Mouse (Mus musculus) cerebellum, adult 11-12 months (tissue): ENCODE data around the gene Frmd4a.
A peak's percentile ranks its signal among the peaks of the same experiment; 100 is the strongest.
"Not testable (repeated sequence)": the region's sequence is repeated elsewhere in the genome, so short reads cannot be mapped to it uniquely, and the experiment has no call there.

Source experiments
- DNase-seq: peaks from one replicate; pipeline ENCODE4 v3.0.0; 2022

Frmd4a gene

DNA sequence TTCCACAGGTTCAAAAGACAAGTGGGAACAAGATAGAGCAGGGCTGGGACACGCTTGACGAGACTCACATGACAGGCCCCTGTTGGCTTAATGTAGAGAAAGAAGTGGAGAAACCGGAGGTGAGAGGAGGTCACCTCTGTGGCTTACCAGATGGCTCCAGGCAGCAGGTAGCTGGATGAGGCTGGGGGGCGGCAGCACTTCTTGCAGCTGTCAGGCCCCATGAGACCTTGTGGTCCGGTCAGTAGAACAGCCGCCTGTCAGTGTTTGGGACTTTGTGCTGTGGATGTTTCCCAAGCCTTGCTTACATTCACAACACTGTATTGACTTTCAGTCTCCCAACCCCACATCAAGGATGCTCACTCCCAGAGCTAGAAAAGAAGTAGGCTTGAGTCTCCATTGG, 515.4 kb downstream of the Frmd4a start:
- DNase-seq: no peak

DNA sequence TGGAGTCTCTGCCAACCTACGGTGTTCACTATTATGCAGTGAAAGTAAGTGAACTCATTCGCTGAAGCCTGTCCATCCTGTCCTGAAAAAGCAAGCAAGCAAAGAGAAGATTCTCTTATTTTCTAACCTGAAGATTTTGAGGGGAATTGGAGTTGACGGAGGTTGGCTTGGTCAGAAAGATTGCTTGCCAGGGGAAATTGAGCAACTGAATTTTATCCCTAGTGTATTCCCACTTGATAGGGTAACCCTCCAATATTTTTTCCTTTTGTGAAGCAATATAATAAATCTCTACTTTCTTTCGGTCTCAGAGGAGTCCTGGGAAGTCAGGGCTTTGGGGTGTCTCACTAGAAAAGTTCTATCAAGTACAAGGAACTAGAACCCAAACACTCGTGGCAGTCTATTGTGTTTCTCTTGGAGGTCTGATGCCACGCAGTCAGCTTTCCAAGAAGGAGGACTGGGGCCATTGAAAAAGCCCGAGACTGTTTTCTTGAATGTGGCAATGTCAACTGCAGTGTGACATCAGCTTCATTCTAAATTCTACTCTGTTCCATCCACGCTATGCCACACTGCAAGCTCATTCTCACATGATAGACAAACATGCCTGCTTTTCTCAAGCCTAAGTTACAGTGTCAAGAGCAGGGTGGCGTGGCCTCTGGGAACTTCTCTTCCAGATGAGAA, 517.8 kb downstream of the Frmd4a start:
- no peak for DNase-seq

DNA sequence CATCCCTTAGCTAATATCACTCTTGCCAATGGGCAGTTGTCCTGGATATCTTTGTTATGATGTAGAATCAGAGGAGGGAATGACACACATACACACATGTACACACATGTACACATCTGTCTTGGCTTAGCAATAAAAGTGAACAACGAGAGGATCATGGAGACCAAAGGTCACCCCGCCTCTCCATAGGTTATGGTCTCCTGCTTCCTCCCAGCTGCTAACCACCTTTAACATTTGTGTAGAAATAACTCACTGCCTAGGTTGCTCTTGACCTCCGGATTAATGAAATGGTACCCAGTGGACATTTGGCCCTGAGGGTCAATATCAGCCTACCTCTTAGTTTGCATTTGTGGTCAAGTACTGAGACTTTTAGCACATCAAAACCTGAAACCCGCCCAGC, 523.8 kb downstream of the Frmd4a start:
- no peak for DNase-seq

DNA sequence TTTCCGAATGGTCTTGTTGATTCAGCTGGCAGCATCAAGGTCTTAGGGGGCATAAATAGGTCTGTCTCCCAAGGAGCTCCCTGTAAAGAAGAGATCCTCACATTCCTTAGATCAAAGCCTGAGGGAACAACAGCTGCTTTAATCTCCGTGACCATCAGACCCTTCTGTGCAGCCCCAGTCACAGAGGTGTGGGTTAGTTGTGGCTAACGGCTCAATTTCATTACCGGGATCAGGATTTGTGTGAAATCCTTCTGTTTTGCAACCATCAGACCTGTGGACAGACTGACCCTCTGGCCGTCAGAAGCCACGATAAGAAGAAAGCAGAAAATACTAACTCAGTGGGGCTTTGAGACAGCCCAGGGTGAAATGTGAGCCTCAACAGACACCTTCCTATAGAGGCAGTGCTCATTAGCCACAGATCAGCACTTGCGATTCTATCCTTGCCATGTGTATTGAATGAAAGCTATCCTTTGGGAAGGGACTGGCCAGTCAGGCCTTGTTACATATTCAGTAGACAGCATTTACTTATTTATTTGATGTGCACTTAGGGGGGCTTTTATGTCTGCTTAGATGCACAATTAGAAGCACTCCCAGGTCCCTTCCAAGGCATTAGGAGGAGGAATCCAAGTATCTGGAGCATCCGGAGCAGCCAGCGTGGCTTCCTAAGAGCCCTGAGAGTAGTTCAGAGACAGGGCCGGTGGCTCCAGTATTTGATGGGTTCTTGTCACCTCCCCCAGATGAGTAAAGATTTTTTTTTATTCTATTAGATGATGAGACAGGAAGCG, 524.5 kb downstream of the Frmd4a start:
- DNase-seq: no peak

DNA sequence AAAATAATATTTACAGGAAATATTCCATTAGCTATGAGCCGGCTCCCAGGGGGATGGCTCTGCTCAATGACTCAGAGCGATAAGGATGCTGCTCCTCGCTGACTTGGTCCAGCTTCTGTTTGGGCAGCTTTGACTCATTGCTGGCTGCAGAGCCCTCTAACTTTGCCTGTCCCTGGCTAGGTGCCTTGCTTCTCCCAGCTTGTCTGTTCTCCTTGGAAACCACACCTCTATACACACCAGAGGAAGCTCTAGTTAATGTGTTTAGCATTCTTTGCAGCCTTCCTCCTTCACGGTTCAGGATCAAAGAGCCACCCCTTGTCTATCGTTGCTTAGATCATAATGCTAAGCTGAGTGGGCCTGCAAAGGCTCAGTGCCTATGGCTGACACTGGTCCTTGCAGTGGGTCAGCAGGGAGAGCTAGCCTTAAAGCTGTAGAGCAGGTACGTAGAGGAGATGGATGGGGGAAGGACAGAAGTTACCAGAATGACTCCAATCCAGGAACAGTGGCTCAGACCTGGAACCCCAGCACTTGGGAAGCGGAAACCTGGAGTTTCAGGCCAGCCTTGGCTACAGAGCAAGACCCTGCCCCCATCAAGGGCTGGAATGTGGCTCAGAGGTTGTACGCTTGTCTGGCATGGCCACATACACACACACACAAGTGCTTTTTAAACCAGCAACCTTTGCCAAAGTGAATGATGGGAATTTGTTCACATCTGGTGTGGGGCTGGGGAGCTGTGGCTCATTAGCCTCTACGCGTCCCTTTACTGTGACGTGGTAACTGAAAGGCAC, 525.3 kb downstream of the Frmd4a start:
- no peak for DNase-seq

DNA sequence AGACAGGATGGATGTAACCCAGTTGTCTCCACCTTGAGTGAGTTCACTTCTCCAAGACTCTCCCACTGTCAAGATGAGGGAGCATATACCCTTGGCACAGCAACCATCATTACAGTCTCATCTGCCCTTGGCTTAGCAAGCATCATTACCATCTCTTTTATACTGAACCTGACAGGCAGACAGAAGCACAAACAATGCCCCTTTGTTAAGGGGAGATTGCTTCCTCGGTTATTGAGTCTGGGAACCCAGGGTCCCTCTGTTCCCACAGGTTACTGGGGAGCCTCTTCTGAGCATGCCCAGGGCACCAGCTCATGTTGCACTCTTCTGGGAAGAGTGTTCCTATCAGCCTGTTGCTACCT, 525.9 kb downstream of the Frmd4a start:
- DNase-seq: no peak

DNA sequence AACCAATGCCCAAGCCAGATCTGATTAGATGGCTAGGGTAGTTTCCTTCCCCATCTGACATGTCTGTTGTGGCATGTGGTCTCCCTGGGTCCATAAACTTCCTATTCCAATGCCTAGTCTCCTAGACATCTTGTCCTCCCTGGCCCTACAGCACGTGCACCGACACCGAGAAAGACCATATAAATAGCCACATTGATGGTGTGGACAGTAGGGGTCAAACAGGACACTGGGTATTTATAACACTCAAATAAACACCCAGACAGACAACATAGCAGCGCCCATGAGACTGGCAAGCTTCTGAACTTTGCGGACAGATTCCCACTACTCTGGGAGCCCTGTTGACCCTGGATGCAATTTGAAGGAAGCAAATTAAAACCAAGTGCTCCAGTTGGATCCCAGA, 526.8 kb downstream of the Frmd4a start:
- DNase-seq: no peak

DNA sequence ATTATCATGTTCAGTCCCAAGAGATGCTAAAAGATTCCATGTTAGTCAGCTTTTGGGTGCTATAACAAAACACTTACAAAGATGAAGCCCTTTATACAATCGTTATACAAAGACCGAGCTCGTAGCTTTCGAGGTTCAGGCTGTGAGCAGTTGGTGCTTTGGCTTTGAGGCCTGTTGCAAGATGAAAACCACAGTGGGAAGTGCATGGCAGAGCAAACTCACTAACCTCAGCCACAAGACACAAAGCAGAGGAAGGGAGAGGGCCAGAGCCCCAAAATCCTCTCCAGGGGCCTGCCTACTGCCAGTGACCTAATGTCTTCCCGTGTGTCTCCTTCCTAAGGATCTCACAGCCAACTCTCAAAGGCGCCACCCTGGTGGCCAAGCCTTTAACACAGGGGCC, 527.7 kb downstream of the Frmd4a start:
- DNase-seq: no peak

DNA sequence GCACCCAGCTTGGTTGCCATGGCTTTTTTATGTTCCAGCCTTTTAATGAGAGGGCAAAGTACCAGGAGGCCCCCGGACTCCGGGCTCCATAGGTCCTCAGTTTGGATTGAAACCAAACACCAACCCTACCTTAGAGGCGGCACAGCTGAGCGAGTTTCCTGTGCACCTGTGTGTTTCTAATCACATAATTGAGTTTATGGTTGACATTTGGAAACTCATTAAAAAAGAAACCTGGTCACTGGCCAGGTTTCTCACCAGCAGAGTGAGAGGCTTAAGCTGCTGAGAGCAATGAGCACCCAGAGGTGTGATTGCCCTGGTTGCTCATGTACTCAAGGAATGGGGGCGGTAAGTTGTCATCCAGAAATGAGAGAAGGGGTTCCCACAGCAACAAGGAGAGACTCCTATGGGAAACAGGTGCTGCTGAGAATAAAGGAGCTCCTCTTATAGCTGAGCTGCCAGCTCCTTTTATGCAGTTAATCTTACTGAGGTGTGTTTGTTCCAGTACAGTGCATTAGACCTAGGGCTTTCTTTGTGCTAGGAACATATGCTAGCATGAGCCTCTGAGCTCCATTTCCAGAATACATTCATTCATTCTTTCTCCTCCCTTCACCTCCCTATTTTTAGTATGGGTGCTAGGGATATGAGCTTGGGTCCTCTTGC, 529.6 kb downstream of the Frmd4a start:
- DNase-seq: no peak

DNA sequence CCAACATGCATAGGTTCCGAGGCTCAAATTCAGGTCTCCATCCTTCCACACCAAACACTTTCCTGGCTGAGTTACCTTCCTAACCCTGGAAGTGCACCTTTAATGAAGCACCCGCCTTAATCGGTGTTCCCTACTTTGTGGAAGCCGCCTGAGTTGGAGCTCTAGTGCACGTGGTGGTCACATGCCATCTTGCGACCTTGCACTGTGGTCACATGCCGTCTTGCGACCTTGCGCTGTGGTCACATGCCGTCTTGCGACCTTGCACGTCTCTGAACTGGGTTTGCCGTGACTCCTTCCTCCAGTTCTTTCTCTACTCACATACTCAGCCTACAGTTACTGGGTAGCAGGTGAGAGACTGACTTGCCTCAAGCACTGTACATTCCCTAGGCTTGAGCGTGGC, 531.8 kb downstream of the Frmd4a start:
- no peak for DNase-seq

DNA sequence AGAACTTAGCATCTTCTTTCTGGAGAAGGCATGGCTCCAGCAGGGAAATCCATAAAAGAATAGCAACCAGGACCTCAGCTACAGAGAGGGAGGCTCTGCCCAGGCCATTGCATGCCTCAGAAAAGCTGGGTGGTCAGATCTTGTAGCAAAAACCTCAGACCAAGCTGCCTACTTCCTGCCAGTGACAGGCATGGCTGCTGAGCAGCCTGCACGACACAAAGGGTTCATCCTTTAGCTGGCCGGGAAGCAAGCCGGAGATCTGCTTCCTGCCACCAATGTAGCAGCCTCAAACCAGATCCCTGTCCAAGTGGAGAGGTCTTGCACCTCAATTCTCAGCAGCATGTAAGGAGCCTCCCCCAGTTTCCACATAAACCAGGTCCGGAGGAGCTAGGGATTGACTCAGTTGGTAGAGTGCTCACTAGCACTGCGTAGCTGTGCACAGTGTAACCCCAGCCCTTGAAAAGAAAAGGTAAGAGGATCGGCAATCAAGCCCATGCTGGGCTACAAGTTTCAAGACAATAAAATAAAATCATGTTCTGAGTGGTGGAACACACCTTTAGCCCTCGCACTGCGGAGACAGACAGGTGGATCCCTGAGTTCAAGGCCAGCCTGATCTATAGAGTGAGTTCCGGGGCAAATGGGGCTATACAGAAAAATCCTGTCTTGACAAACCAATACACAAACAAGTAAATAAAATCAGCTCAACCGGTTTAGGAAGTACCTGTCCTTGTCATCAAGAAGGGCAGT, 532.7 kb downstream of the Frmd4a start:
- DNase-seq: no peak

DNA sequence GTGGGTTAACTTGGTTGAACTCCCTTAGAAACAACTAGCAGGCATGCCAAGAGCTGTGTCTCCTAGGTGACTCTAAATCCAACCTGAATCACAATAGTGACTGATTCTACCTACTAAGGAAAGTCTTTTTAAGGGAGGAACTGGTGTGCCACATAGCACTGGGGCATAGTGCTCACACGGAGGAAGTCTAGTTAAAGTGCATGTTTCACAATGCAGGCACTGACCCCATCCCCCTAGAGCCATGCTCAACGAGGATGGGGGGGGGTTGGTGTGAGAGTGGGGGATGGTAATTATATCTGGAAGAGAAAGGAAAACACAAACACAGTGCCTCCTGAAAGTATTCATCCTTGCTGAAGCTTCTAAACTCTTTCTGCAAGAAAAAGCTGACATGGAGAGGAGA, 533.9 kb downstream of the Frmd4a start:
- DNase-seq: no peak

DNA sequence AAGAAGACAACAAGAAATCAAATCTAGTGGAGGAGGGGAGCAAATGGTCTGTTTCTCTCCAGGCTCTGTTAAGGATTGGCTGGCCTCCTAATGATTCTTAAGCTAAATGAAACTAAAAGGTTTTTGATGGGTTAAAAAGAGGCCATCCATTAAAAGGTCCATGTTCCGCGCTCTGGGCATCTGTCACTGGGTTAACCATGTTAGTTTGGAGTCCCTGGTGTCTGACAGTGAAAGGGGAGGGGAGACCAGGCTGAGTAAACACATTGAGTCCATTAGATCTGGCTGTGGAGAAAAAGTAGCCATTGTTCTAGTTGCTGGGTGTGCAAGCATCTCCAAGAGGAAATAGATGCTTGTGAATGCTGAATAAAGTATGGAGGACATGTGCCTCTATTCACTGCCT, 534.3 kb downstream of the Frmd4a start:
- no peak for DNase-seq

DNA sequence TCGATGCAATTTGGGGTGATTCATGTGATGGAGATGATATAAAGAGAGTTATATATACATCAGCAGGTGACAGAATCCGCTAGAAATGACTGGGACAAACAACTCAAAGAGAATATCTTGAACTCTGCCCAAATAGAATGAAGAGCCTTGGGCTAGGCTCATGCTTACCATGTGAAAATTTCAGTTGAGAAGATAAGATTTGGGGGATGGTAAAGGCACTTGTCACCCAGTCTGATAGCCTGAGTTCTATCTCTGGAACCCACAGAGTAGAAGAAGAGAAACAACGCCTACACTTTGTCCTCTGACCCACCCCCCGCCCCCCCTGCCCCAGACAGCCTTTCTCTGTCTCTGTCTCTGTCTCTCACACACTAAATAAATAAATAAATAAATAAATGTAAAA, 535.0 kb downstream of the Frmd4a start:
- DNase-seq: no peak

DNA sequence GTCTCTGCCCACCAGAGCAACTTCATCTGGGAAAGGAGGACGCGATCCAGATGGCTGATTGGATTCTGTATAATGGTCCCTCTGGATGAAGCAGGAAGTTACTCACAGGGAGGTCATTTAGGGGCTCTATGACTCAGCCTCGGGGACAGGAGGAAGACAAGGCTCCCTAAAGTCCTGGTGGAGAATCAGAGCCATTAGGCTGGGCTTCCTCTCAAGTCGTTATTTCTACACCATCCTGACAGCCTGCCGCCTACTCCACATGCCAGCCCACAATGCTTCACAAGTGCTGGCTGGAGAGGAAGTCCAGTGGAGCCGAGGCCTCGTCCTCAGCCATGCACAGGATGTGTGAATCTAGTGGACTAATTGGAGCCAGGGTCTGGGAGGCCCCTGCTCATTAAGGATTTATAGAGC, 537.7 kb downstream of the Frmd4a start:
- no peak for DNase-seq

DNA sequence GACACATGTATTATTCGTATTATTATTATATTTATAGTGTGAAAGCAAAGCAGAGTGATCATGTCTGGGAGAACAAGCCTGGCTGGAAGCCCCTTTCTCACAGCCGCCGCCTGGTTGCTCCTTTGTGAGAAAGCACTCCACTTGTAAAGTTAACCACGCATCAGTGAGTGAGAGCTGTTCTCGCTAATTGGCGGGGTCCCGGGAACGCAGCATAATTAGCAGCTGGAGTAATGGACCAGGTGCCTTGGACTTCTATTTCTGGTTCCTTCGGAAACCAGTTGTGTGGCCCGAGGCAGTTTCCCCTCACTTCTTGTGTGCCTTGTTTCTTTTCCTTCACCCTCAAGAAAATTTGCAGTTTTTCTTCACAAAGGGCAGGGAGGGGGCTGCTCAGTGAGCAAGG, 538.7 kb downstream of the Frmd4a start:
- DNase-seq: no peak

DNA sequence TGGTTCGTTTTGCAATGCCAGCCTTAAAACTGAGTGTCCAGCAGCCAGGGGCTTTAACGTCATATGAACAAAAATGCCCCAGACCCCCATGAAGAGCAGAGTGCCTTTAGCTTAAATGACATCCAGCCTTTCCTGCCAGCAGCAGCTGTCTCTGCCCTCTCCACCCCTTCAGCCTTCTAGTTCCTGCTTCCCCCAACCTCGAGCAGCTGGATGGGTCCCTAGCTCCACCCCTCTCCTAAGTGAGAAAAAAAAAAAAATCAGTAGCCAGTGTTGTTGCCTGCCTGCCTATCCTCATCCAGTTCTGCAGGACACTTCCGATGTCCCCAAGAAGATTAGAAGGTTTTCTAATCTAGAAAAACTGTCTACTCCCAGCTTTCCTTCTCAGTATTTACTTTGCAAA, 539.5 kb downstream of the Frmd4a start:
- no peak for DNase-seq

DNA sequence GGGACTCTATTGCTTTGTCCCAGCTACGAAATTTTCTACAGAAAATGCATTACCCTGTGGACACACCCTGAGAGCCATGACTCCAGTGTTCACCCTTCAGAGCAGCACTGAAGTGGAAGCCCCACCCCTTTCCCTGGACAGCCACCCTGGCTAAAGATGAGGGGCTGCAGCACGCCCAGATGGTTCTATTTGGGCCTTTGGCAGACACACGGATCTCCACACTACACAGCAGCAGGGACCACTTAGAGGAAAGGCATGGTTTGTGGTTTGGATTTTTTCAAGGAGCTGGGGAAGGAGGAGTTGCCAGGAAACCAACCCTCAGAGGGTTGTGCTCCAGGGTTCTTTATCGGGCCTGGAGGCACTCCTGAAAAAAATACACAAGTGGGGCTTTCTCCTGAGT, 539.9 kb downstream of the Frmd4a start:
- no peak for DNase-seq

DNA sequence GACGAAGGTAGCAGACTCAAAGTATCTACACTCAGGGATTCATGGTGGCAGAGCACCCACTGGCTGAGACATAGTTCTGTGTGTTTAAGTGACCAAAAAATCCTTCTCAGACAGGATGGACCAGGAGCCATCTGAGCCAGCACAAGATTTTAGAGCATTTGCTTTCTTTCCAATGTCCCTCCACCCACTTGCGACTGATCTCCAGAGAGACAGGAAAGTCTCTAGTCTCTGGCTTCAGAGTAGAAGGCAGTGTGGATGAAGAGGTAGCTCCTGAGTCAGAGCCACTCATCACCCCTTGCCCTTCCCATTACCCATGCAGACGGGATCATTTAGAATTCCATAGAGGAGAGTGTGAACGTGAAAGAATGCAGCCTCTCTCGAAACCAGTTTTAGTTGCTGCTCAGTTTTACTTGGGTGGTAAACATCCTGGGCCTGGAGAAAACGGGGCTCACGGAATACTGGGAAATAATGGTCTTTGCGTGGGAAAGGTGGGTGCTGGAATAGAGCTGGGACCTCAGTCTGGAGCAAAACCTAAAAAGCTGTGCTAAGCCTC, 541.2 kb downstream of the Frmd4a start:
- no peak for DNase-seq

DNA sequence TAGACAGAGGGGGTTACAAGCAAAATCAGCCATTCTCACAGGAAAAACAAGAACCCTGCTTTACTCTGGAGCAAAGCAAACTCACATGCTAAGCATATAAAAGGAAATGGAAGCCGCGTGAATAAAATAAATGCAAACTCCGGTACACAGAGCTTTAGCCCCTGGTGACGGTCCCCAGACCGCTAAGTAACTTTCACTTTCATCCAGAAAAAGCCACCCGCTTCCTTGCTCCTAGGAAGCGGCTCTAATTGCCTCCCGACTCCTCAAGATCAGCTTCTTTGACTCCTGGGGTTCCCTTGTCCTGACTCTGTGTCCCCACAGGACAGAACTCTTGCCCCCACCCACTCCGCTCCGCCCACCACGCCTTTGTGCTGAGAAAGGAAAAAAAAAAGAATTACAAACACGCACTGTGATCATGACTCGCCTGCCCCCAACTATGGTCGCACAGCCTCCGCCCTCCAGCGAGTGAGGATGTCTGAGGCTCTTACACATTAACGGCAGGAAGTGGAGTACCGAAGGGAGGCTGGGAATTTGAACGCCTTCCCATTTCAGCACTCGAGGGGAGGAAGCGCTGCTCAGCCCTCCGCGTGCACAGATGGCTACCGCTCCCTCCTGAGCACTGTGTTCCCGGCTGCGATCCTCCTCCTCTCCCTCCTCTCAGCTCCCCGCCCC, 541.8 kb downstream of the Frmd4a start:
- DNase-seq: peak; percentile 85

DNA sequence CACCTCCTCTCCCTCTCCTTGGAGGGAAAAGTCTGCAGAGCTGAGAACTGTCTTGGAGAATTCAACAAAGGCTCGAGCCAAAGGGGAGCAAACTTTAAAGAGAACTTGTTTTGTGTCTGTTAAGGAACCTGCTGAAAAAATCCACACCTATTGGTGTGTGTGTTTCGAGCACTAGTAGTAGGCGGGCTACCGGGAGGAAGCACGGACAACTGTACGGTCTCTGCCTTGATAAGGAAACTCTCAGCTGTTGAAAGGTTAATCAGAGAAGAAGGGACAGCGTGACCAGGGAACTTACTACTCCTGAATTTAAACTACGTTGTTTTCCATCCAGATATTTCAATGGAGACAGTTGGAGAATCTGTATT, 542.3 kb downstream of the Frmd4a start:
- no peak for DNase-seq

DNA sequence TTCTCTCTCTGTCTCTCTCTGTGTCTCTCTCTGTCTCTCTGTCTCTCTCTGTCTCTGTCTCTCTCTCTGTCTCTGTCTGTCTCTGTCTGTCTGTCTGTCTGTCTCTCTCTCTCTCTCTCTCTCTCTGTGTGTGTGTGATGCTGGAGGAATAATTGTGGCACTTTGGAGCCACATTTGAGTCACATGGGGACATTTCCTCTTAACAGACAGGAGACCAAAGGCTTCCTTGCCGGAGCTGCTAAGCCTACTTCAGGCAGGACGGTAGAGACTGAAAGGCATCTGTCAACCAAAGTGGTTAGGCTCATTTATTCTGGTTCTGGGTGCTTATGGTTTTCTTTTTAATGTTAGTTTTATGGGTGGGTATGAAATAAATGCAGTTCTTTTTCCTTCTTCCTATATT, 543.0 kb downstream of the Frmd4a start:
- not testable (repeated sequence) for DNase-seq
